Mouse (Mus musculus) megakaryocyte, embryonic 14.5 days (primary cell): ENCODE measurements around the gene Fgfr2. TPM values are rescaled to one million over a fixed set of nuclear protein-coding genes. Genes with fewer than 3 reads are reported as not detected.

Source experiments
- H3K27me3 ChIP-seq: replicated peaks from 2 replicates; pipeline ENCODE3; 2012; ENCODE audit warnings: inconsistent platforms
- H3K36me3 ChIP-seq: replicated peaks from 2 replicates; pipeline ENCODE3; 2012; ENCODE audit warnings: low read length, inconsistent platforms, mixed read lengths
- H3K4me1 ChIP-seq: 2 replicates; pipeline ENCODE4 v1.6.1; 2012; ENCODE audit warnings: inconsistent platforms
- H3K4me3 ChIP-seq: replicated peaks from 2 replicates; pipeline ENCODE3; 2012; ENCODE audit warnings: moderate library complexity, mild to moderate bottlenecking, inconsistent platforms
- H3K9me3 ChIP-seq: 2 replicates; pipeline ENCODE4 v1.6.1; 2012; ENCODE audit warnings: inconsistent platforms
- FLI1 ChIP-seq: IDR thresholded peaks from 2 replicates; pipeline ENCODE4 v1.6.1; 2012; ENCODE audit warnings: low read length, inconsistent platforms, mixed read lengths
- GATA1 ChIP-seq: IDR thresholded peaks from 3 replicates; pipeline ENCODE4 v1.6.1; 2012; ENCODE audit warnings: mixed read lengths, low read length, inconsistent platforms, borderline replicate concordance
- polyA plus RNA-seq: library from polyadenylated mRNA; stranded (reverse); fragments of >175 nt; gene quantifications from 2 replicates; pipeline ENCODE4 v1.2.3, GENCODE M21; 2012; ENCODE audit warnings: low replicate concordance; ENCODE audit not compliant: insufficient read depth

Fgfr2 gene
- polyA plus RNA-seq, 1 experiment, result 0.45 TPM

GRCm38 (mm10) chr7:132767233-132767998, 355.7 kb downstream of the Fgfr2 start:
- H3K27me3 ChIP-seq, result no peaks in the 10 kb centered on the region
- TF ChIP-seq FLI1 (no peak), GATA1 (no peak)
- H3K4me3 ChIP-seq, result no peak overlapping the region
- H3K4me1 ChIP-seq, result peaks cover 88% of the 10 kb centered on the region
- H3K36me3 ChIP-seq, result peaks cover 99% of the 10 kb centered on the region
- H3K9me3 ChIP-seq, result no peaks in the 10 kb centered on the region

- H3K27me3 ChIP-seq, result no peaks in the 10 kb centered on the region
- peak overlapping the region; percentile 55 for H3K4me3 ChIP-seq
- TF ChIP-seq FLI1 (no peak), GATA1 (no peak)
- H3K36me3 ChIP-seq, result peaks cover 98% of the 10 kb centered on the region
- H3K4me1 ChIP-seq, result peaks cover 88% of the 10 kb centered on the region
- no peaks in the 10 kb centered on the region for H3K9me3 ChIP-seq
Measured at GRCm38 (mm10) chr7:132766235-132766871, 356.8 kb downstream of the Fgfr2 start.

- no peak overlapping the region for H3K4me3 ChIP-seq
- H3K4me1 ChIP-seq, result peaks cover 91% of the 10 kb centered on the region
- peaks cover 98% of the 10 kb centered on the region for H3K36me3 ChIP-seq
- no peaks in the 10 kb centered on the region for H3K9me3 ChIP-seq
- TF ChIP-seq GATA1, result no peak
- H3K27me3 ChIP-seq, result no peaks in the 10 kb centered on the region
Measured at GRCm38 (mm10) chr7:132765629-132766186, 357.4 kb downstream of the Fgfr2 start.

GRCm38 (mm10) chr7:132764896-132765491, 358.2 kb downstream of the Fgfr2 start:
- H3K27me3 ChIP-seq, result no peaks in the 10 kb centered on the region
- peaks cover 98% of the 10 kb centered on the region for H3K36me3 ChIP-seq
- no peaks in the 10 kb centered on the region for H3K9me3 ChIP-seq
- H3K4me3 ChIP-seq, result no peak overlapping the region
- no peak for TF ChIP-seq GATA1
- no peak for TF ChIP-seq FLI1
- H3K4me1 ChIP-seq, result peaks cover 83% of the 10 kb centered on the region

GRCm38 (mm10) chr7:132764314-132764713, 358.8 kb downstream of the Fgfr2 start:
- peaks cover 98% of the 10 kb centered on the region for H3K36me3 ChIP-seq
- TF ChIP-seq GATA1, result no peak
- no peaks in the 10 kb centered on the region for H3K27me3 ChIP-seq
- H3K9me3 ChIP-seq, result no peaks in the 10 kb centered on the region
- H3K4me1 ChIP-seq, result peaks cover 81% of the 10 kb centered on the region
- H3K4me3 ChIP-seq, result no peak overlapping the region

- TF ChIP-seq GATA1, result no peak
- no peak for TF ChIP-seq FLI1
- Histone ChIP-seq H3K9me3 (no peaks in the 10 kb centered on the region), H3K27me3 (no peaks in the 10 kb centered on the region), H3K4me3 (no peak overlapping the region), H3K4me1 (peaks cover 77% of the 10 kb centered on the region), H3K36me3 (peaks cover 98% of the 10 kb centered on the region)
Measured at GRCm38 (mm10) chr7:132763911-132764310, 359.2 kb downstream of the Fgfr2 start.

- Histone ChIP-seq H3K9me3 (no peaks in the 10 kb centered on the region), H3K4me3 (no peak overlapping the region), H3K27me3 (no peaks in the 10 kb centered on the region), H3K36me3 (peaks cover 98% of the 10 kb centered on the region), H3K4me1 (peaks cover 77% of the 10 kb centered on the region)
- no peak for TF ChIP-seq GATA1
- no peak for TF ChIP-seq FLI1
Measured at GRCm38 (mm10) chr7:132763351-132763750, 359.8 kb downstream of the Fgfr2 start.

- Histone ChIP-seq H3K36me3 (peaks cover 98% of the 10 kb centered on the region), H3K27me3 (no peaks in the 10 kb centered on the region), H3K4me3 (no peak overlapping the region), H3K9me3 (no peaks in the 10 kb centered on the region), H3K4me1 (peaks cover 80% of the 10 kb centered on the region)
- TF ChIP-seq GATA1 (no peak), FLI1 (no peak)
Measured at GRCm38 (mm10) chr7:132761409-132761808, 361.7 kb downstream of the Fgfr2 start.

GRCm38 (mm10) chr7:132760589-132761180, 362.5 kb downstream of the Fgfr2 start:
- Histone ChIP-seq H3K9me3 (no peaks in the 10 kb centered on the region), H3K4me3 (no peak overlapping the region), H3K4me1 (peaks cover 80% of the 10 kb centered on the region), H3K27me3 (no peaks in the 10 kb centered on the region), H3K36me3 (peaks cover 99% of the 10 kb centered on the region)
- TF ChIP-seq GATA1, result no peak
- no peak for TF ChIP-seq FLI1
